Mouse (Mus musculus): ENCODE measurements at regions not wholly inside any gene's neighbourhood (a gene's known extent, or its start where the extent isn't known, plus 50 kb on each side); places are given as distances from the start of the nearest gene placed in this dataset.

GRCm38 (mm10) chr16:13040312-13041100 is 69.0 kb upstream of the Ercc4 start:
- no peaks in the 10 kb centered on the region for H3K4me1 ChIP-seq (ENCODE audit: control insufficient read depth, insufficient read depth, low read length)
- TF ChIP-seq POLR2A (IDR thresholded peaks at IDR 0.05; ENCODE audit: borderline replicate concordance, extremely low read depth, low read depth, low read length) (no peak), CTCF (IDR thresholded peaks at IDR 0.05; ENCODE audit: insufficient read depth, low read length) (no peak)
- WGBS: 46% methylated on average over 15 of the region's 15 CpGs
- DNase-seq: peak; percentile 5
- no peak overlapping the region for H3K4me3 ChIP-seq (replicated peaks; ENCODE audit: extremely low read depth, low read depth, low read length)

- H3K4me3 ChIP-seq (replicated peaks; ENCODE audit: extremely low read depth, low read depth, low read length): no peak overlapping the region
- H3K4me1 ChIP-seq (ENCODE audit: control insufficient read depth, insufficient read depth, low read length): no peaks in the 10 kb centered on the region
- no peak for DNase-seq
- TF ChIP-seq CTCF (IDR thresholded peaks at IDR 0.05; ENCODE audit: insufficient read depth, low read length) (no peak), POLR2A (IDR thresholded peaks at IDR 0.05; ENCODE audit: borderline replicate concordance, extremely low read depth, low read depth, low read length) (no peak)
- 67% methylated on average over 3 of the region's 3 CpGs for WGBS
These were observed 68.1 kb upstream of the Ercc4 start for GRCm38 (mm10) chr16:13041356-13041755.

DNA sequence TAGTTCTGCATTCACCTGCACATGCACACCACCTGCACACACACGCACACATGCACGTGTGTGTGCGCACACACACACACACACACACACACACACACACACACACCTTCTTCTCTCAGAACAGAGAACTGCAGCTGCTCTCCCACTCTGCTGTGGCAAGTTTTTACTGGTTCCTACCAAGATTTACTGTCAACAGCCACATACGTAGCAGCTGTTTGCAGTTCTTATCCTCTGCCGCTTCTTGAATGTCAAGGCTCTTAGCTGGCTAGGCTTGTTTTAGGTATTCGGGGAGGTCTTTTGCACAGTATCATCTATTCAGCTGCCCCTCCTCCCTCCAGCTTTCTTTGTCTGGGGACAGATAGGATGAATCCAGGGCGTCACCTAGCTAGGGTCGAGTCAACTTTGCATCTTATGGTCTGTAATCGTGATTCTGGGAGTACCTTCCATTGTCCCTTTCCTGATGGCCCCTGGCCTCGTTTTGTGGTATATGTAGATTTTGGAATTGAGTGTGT is 64.3 kb upstream of the Ercc4 start:
- H3K4me3 ChIP-seq (replicated peaks; ENCODE audit: extremely low read depth, low read depth, low read length): no peak overlapping the region
- 77% methylated on average over 10 of the region's 10 CpGs for WGBS
- H3K4me1 ChIP-seq (ENCODE audit: control insufficient read depth, insufficient read depth, low read length): no peaks in the 10 kb centered on the region
- TF ChIP-seq CTCF (IDR thresholded peaks at IDR 0.05; ENCODE audit: insufficient read depth, low read length) (no peak), POLR2A (IDR thresholded peaks at IDR 0.05; ENCODE audit: borderline replicate concordance, extremely low read depth, low read depth, low read length) (no peak)
- DNase-seq: no peak

- no peaks in the 10 kb centered on the region for H3K4me1 ChIP-seq (ENCODE audit: control insufficient read depth, insufficient read depth, low read length)
- TF ChIP-seq POLR2A (IDR thresholded peaks at IDR 0.05; ENCODE audit: borderline replicate concordance, extremely low read depth, low read depth, low read length) (no peak), CTCF (IDR thresholded peaks at IDR 0.05; ENCODE audit: insufficient read depth, low read length) (no peak)
- 68% methylated on average over 6 of the region's 6 CpGs for WGBS
- no peak for DNase-seq
- no peak overlapping the region for H3K4me3 ChIP-seq (replicated peaks; ENCODE audit: extremely low read depth, low read depth, low read length)
These were observed 62.9 kb upstream of the Ercc4 start for GRCm38 (mm10) chr16:13046366-13047120.

GRCm38 (mm10) chr16:13049321-13049720 is 60.2 kb upstream of the Ercc4 start:
- Histone ChIP-seq H3K4me3 (replicated peaks; ENCODE audit: extremely low read depth, low read depth, low read length) (no peak overlapping the region), H3K4me1 (ENCODE audit: control insufficient read depth, insufficient read depth, low read length) (no peaks in the 10 kb centered on the region)
- no peak for TF ChIP-seq CTCF (IDR thresholded peaks at IDR 0.05; ENCODE audit: insufficient read depth, low read length)
- TF ChIP-seq POLR2A (IDR thresholded peaks at IDR 0.05; ENCODE audit: borderline replicate concordance, extremely low read depth, low read depth, low read length): no peak
- no peak for DNase-seq
- WGBS: 92% methylated on average over 4 of the region's 4 CpGs

DNA sequence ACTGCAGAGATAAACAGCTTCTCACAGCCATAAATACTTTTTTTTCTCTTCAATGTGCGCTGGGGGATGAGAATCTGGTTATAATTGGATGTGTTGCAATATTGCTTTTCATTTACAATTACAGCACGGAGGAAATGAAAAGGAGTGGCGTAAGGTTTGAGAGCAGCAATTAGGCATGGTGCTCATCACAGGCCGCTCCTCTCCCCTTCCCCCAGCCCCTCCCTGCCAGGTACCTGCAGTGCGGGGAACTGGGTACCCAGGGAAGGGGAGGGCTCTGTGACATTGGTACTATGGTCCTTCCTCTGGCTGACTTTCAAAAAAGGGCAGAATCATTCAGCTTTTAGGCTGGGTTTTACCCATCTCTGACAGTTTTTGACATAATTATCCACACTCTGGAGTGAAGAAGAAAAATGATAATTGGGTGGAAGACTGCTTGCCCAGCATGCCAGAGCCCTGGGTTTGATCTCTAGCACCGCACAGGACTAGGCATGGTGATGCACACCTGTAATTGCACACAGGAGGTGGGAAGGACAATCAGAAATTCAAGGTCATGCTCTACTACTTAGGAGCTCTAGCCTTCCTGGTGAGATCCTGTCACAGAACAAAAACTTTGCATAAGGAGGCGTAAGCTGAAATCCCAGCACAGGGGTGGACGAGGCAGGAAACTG is 59.1 kb upstream of the Ercc4 start:
- Histone ChIP-seq H3K4me3 (replicated peaks; ENCODE audit: extremely low read depth, low read depth, low read length) (no peak overlapping the region), H3K4me1 (ENCODE audit: control insufficient read depth, insufficient read depth, low read length) (no peaks in the 10 kb centered on the region)
- WGBS: 79% methylated on average over 8 of the region's 8 CpGs
- DNase-seq: no peak
- TF ChIP-seq CTCF (IDR thresholded peaks at IDR 0.05; ENCODE audit: insufficient read depth, low read length): no peak
- TF ChIP-seq POLR2A (IDR thresholded peaks at IDR 0.05; ENCODE audit: borderline replicate concordance, extremely low read depth, low read depth, low read length): no peak

DNA sequence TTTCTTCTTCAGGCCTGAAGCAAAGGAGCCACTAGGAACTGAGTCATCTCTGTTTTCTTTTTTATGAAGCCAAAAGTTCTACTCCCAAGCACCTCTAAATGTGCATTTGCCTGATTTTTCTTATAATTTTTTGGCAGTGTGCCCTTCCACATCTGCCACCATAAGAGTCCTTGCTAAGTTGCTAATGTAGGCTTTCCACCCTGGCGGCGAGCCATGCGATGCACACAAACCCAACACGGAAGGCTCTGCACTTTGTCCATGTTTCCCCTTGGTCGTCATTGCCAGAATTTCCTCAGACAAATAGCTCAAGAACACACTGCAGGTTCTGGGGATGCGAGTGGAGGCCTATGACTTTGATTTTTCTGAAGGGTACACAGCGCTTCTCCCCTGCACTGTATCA is 54.5 kb upstream of the Ercc4 start:
- no peak for DNase-seq
- TF ChIP-seq POLR2A (IDR thresholded peaks at IDR 0.05; ENCODE audit: borderline replicate concordance, extremely low read depth, low read depth, low read length) (no peak), CTCF (IDR thresholded peaks at IDR 0.05; ENCODE audit: insufficient read depth, low read length) (no peak)
- 59% methylated on average over 7 of the region's 7 CpGs for WGBS
- Histone ChIP-seq H3K4me3 (replicated peaks; ENCODE audit: extremely low read depth, low read depth, low read length) (no peak overlapping the region), H3K4me1 (ENCODE audit: control insufficient read depth, insufficient read depth, low read length) (no peaks in the 10 kb centered on the region)

Data from lung, adult 2 months (tissue).